Mouse (Mus musculus): ENCODE data around the gene Pdgfd.

Pdgfd gene

GRCm38 (mm10) chr9:6305847-6306246 lies 137.5 kb downstream of the Pdgfd start:
- no peak for DNase-seq (ENCODE audit: extremely low spot score)

- no peak for DNase-seq (ENCODE audit: extremely low spot score)
Observed at GRCm38 (mm10) chr9:6317114-6317513, 148.7 kb downstream of the Pdgfd start.

GRCm38 (mm10) chr9:6325408-6325807 lies 157.0 kb downstream of the Pdgfd start:
- no peak for DNase-seq (ENCODE audit: extremely low spot score)

- DNase-seq (ENCODE audit: extremely low spot score) = no peak
Observed at GRCm38 (mm10) chr9:6333499-6333898, 165.1 kb downstream of the Pdgfd start.

- no peak for DNase-seq (ENCODE audit: extremely low spot score)
Observed at GRCm38 (mm10) chr9:6336236-6336635, 167.9 kb downstream of the Pdgfd start.

GRCm38 (mm10) chr9:6337891-6338290 lies 169.5 kb downstream of the Pdgfd start:
- DNase-seq (ENCODE audit: extremely low spot score) = no peak

- no peak for DNase-seq (ENCODE audit: extremely low spot score)
Observed at GRCm38 (mm10) chr9:6338344-6338743, 170.0 kb downstream of the Pdgfd start.

GRCm38 (mm10) chr9:6339394-6339793 lies 171.0 kb downstream of the Pdgfd start:
- no peak for DNase-seq (ENCODE audit: extremely low spot score)

GRCm38 (mm10) chr9:6340750-6341149 lies 172.4 kb downstream of the Pdgfd start:
- DNase-seq (ENCODE audit: extremely low spot score) = no peak

- no peak for DNase-seq (ENCODE audit: extremely low spot score)
Observed at GRCm38 (mm10) chr9:6342854-6343253, 174.5 kb downstream of the Pdgfd start.

GRCm38 (mm10) chr9:6344514-6344913 lies 176.1 kb downstream of the Pdgfd start:
- DNase-seq (ENCODE audit: extremely low spot score) = no peak

GRCm38 (mm10) chr9:6344924-6345323 lies 176.5 kb downstream of the Pdgfd start:
- DNase-seq (ENCODE audit: extremely low spot score) = no peak

GRCm38 (mm10) chr9:6345366-6345765 lies 177.0 kb downstream of the Pdgfd start:
- DNase-seq (ENCODE audit: extremely low spot score) = no peak

- DNase-seq (ENCODE audit: extremely low spot score) = no peak
Observed at GRCm38 (mm10) chr9:6353257-6353960, 185.0 kb downstream of the Pdgfd start.

- DNase-seq (ENCODE audit: extremely low spot score) = no peak
Observed at GRCm38 (mm10) chr9:6360795-6361194, 192.4 kb downstream of the Pdgfd start.

- no peak for DNase-seq (ENCODE audit: extremely low spot score)
Observed at GRCm38 (mm10) chr9:6366550-6366949, 198.2 kb downstream of the Pdgfd start.

- no peak for DNase-seq (ENCODE audit: extremely low spot score)
Observed at GRCm38 (mm10) chr9:6401764-6402163, 233.4 kb downstream of the Pdgfd start.

- DNase-seq (ENCODE audit: extremely low spot score) = no peak
Observed at GRCm38 (mm10) chr9:6406535-6406934, 238.2 kb downstream of the Pdgfd start.

GRCm38 (mm10) chr9:6407972-6408371 lies 239.6 kb downstream of the Pdgfd start:
- DNase-seq (ENCODE audit: extremely low spot score) = no peak

- no peak for DNase-seq (ENCODE audit: extremely low spot score)
Observed at GRCm38 (mm10) chr9:6424606-6425005, 256.2 kb downstream of the Pdgfd start.
